Mouse (Mus musculus): ENCODE data around the gene Rnf40.

GRCm38 (mm10) chr7:127588901-127589300 is 334 bp downstream of the Rnf40 start:
- TF ChIP-seq POLR2A (IDR thresholded peaks at IDR 0.05; ENCODE audit: extremely low read depth, insufficient read depth, low read length) (no peak), CTCF (IDR thresholded peaks at IDR 0.05; ENCODE audit: extremely low read depth, insufficient read depth, low read length) (no peak)

All from cortical plate, adult 2 months (tissue).